Mouse (Mus musculus) forebrain, embryonic 12.5 days (tissue): ENCODE results near the gene Coq10a. TPM values are rescaled to one million over a fixed set of nuclear protein-coding genes. Genes with fewer than 3 reads are reported as not detected.
A peak's percentile ranks its signal among the peaks of the same experiment; 100 is the strongest.

Source experiments
- microRNA-seq: library from miRNA; unstranded; fragments of <30 nt; microRNA quantifications from one replicate; pipeline ENCODE4, GENCODE M21; 2017
- polyA plus RNA-seq: library from polyadenylated mRNA; unstranded; fragments of >200 nt; fragmentation: Nextera tagmentation; extraction: Ambion mirVana; gene quantifications from 2 replicates; pipeline ENCODE4 v1.2.1, GENCODE M21; 2016

Coq10a gene
- polyA plus RNA-seq, 1 experiment from 2014 or later, result 25.5 TPM

Small RNA genes lying within 50 kb of the gene (microRNA-seq; reads per million reads assigned to microRNA genes)
- gene Gm25361, result not detected
- not detected for gene Gm26308
- 0.73 reads per million for gene Mir6914
- 3.4 reads per million, percentile 9 among the genes with 10 or more reads in this experiment for gene Mir6915

Other genes starting within 250 kb of the Coq10a start
- 19.2 and 20.3 TPM in 2 replicates for gene Rbms2, start 188.7 kb downstream of the Coq10a start, polyA plus RNA-seq
- gene Gls2, start 174.5 kb downstream of the Coq10a start, polyA plus RNA-seq, result 0.94 and 1.3 TPM in 2 replicates
- gene Spryd4, start 157.2 kb downstream of the Coq10a start, polyA plus RNA-seq, result 21.1 and 21.8 TPM in 2 replicates
- gene Mip, start 143.2 kb downstream of the Coq10a start, polyA plus RNA-seq, result 0.18 and 0.42 TPM in 2 replicates
- 74.7 and 77.3 TPM in 2 replicates for gene Timeless, start 136.9 kb downstream of the Coq10a start, polyA plus RNA-seq
- gene Apon, start 114.9 kb downstream of the Coq10a start, polyA plus RNA-seq, result 0.54 and 0.87 TPM in 2 replicates
- gene Apof, start 100.3 kb downstream of the Coq10a start, polyA plus RNA-seq, result not detected in 2 replicates
- gene Stat2, start 98.4 kb downstream of the Coq10a start, polyA plus RNA-seq, result 18.5 and 18.7 TPM in 2 replicates
- gene Il23a, start 70.2 kb downstream of the Coq10a start, polyA plus RNA-seq, result not detected in 2 replicates
- gene Pan2, start 65.7 kb downstream of the Coq10a start, polyA plus RNA-seq, result 40.2 and 42.2 TPM in 2 replicates
- 200 and 212 TPM in 2 replicates for gene Cnpy2, start 46.5 kb downstream of the Coq10a start, polyA plus RNA-seq
- 221 and 235 TPM in 2 replicates for gene Cs, start 31.3 kb downstream of the Coq10a start, polyA plus RNA-seq
- 11.3 and 13.9 TPM in 2 replicates for gene Ankrd52, start 8.1 kb upstream of the Coq10a start, polyA plus RNA-seq
- not detected in 2 replicates for gene Slc39a5, start 32.2 kb upstream of the Coq10a start, polyA plus RNA-seq
- 141 and 155 TPM in 2 replicates for gene Nabp2, start 42.5 kb upstream of the Coq10a start, polyA plus RNA-seq
- 61.9 and 62.0 TPM in 2 replicates for gene Rnf41, start 42.7 kb upstream of the Coq10a start, polyA plus RNA-seq
- gene Smarcc2, start 90.3 kb upstream of the Coq10a start, polyA plus RNA-seq, result 189 and 210 TPM in 2 replicates
- gene Myl6, start 125.1 kb upstream of the Coq10a start, polyA plus RNA-seq, result 660 and 684 TPM in 2 replicates
- gene Myl6b, start 129.7 kb upstream of the Coq10a start, polyA plus RNA-seq, result 2.4 and 2.7 TPM in 2 replicates
- gene Esyt1, start 156.9 kb upstream of the Coq10a start, polyA plus RNA-seq, result 11.2 and 13.8 TPM in 2 replicates
- gene Zc3h10, start 178.8 kb upstream of the Coq10a start, polyA plus RNA-seq, result 19.9 and 20.5 TPM in 2 replicates
- 2,598 and 2,922 TPM in 2 replicates for gene Rpl41, start 180.3 kb upstream of the Coq10a start, polyA plus RNA-seq
- gene Pa2g4, start 197.0 kb upstream of the Coq10a start, polyA plus RNA-seq, result 196 and 203 TPM in 2 replicates
- gene Erbb3, start 220.7 kb upstream of the Coq10a start, polyA plus RNA-seq, result 2.0 TPM in 2 replicates